Mouse (Mus musculus) layer of hippocampus, adult 2 months (tissue): Measurements from ENCODE around the gene St6galnac6. TPM values are rescaled to one million over a fixed set of nuclear protein-coding genes. Genes with fewer than 3 reads are reported as not detected.

Experiments
- DNase-seq, 2 experiments: peaks; one replicate each; pipeline ENCODE4 v3.0.0; 2022; ENCODE audit warnings: low spot score in 2 of 2
- H3K27ac ChIP-seq: fragments of 200-600 bp; 2 replicates; pipeline ENCODE4 v1.8.1; 2022
- H3K4me3 ChIP-seq: fragments of 200-600 bp; 2 replicates; pipeline ENCODE4 v1.8.1; 2022; ENCODE audit warnings: mild to moderate bottlenecking
- CTCF ChIP-seq: fragments of 200-600 bp; conservative IDR thresholded peaks from 2 replicates; pipeline ENCODE4 v1.8.1; 2022; ENCODE audit warnings: antibody characterized with exemption, mild to moderate bottlenecking, moderate library complexity
- total RNA-seq, 2 experiments: library from RNA; stranded (reverse); gene quantifications; 2 replicates each; pipeline ENCODE4 v1.2.3; 2021

The St6galnac6 gene
- total RNA-seq, 2 experiments from 2014 or later, result 117 to 124 TPM

- no peak for DNase-seq
- no peak overlapping the region for H3K4me3 ChIP-seq
- peak overlapping the region; percentile 64; the same call in 1 of the 2 replicates for H3K27ac ChIP-seq
- TF ChIP-seq CTCF, result no peak
Observed at GRCm38 (mm10) chr2:32590224-32590623, 9.3 kb upstream of the St6galnac6 start.

GRCm38 (mm10) chr2:32591249-32591648 is 8.3 kb upstream of the St6galnac6 start:
- no peak for DNase-seq
- no peak overlapping the region for H3K4me3 ChIP-seq
- H3K27ac ChIP-seq, result no peak overlapping the region
- no peak for TF ChIP-seq CTCF

GRCm38 (mm10) chr2:32596725-32597124 is 2.8 kb upstream of the St6galnac6 start:
- H3K27ac ChIP-seq, result no peak overlapping the region
- no peak for TF ChIP-seq CTCF
- no peak overlapping the region for H3K4me3 ChIP-seq
- DNase-seq, result no peak

- H3K27ac ChIP-seq, result no peak overlapping the region
- no peak overlapping the region for H3K4me3 ChIP-seq
- no peak for DNase-seq
- TF ChIP-seq CTCF, result no peak
Observed at GRCm38 (mm10) chr2:32597248-32597647, 2.3 kb upstream of the St6galnac6 start.

- Histone ChIP-seq H3K4me3 (no peak overlapping the region), H3K27ac (no peak overlapping the region)
- TF ChIP-seq CTCF, result no peak
Observed at GRCm38 (mm10) chr2:32597699-32598098, 1.8 kb upstream of the St6galnac6 start.

GRCm38 (mm10) chr2:32598506-32598905 is 1.0 kb upstream of the St6galnac6 start:
- no peak for TF ChIP-seq CTCF
- Histone ChIP-seq H3K4me3 (no peak overlapping the region), H3K27ac (no peak overlapping the region)
- no peak for DNase-seq

More at GRCm38 (mm10) chr2:32597699-32598098, 1.8 kb upstream of the St6galnac6 start:
- no peak for DNase-seq

- DNase-seq, result no peak
- TF ChIP-seq CTCF, result peak; percentile 68
- Histone ChIP-seq H3K4me3 (no peak overlapping the region), H3K27ac (no peak overlapping the region)
Observed at GRCm38 (mm10) chr2:32601417-32602065, 2.0 kb downstream of the St6galnac6 start.

- peak overlapping the region; percentile 46; the same call in 1 of the 2 replicates for H3K27ac ChIP-seq
- H3K4me3 ChIP-seq, result peak overlapping the region; percentile 38; the same call in 1 of the 2 replicates
- peak; percentile 83 to 94 for DNase-seq
- TF ChIP-seq CTCF, result peak; percentile 99
Observed at GRCm38 (mm10) chr2:32602600-32603054, 3.1 kb downstream of the St6galnac6 start.

GRCm38 (mm10) chr2:32604631-32605030 is 5.1 kb downstream of the St6galnac6 start:
- no peak for TF ChIP-seq CTCF
- Histone ChIP-seq H3K4me3 (no peak overlapping the region), H3K27ac (no peak overlapping the region)

GRCm38 (mm10) chr2:32606161-32607142 is 6.9 kb downstream of the St6galnac6 start:
- peak; percentile 81 for TF ChIP-seq CTCF
- peak overlapping the region; percentile 68 for H3K4me3 ChIP-seq
- peak overlapping the region; percentile 96 for H3K27ac ChIP-seq
- peak; percentile 81 to 82 for DNase-seq

More at GRCm38 (mm10) chr2:32604631-32605030, 5.1 kb downstream of the St6galnac6 start:
- no peak for DNase-seq

- H3K27ac ChIP-seq, result peak overlapping the region; percentile 96
- TF ChIP-seq CTCF, result no peak
- no peak for DNase-seq
- peak overlapping the region; percentile 68 for H3K4me3 ChIP-seq
Observed at GRCm38 (mm10) chr2:32607262-32607947, 7.9 kb downstream of the St6galnac6 start.

GRCm38 (mm10) chr2:32608141-32608777 is 8.8 kb downstream of the St6galnac6 start:
- Histone ChIP-seq H3K27ac (peak overlapping the region; percentile 96), H3K4me3 (peak overlapping the region; percentile 68)
- DNase-seq, result no peak
- TF ChIP-seq CTCF, result peak; percentile 28
